Mouse (Mus musculus) kidney, embryonic 15.5 days (tissue): ENCODE measurements around the gene Brca2. TPM values are rescaled to one million over a fixed set of nuclear protein-coding genes. Genes with fewer than 3 reads are reported as not detected.
A peak's percentile ranks its signal among the peaks of the same experiment; 100 is the strongest.
"Not testable (repeated sequence)": the region's sequence is repeated elsewhere in the genome, so short reads cannot be mapped to it uniquely, and the experiment has no call there.

Experiments
- ATAC-seq: fragments of 200-750 bp; cut with Nextera tagmentation; replicated peaks from 2 replicates; pipeline ENCODE4 v1.8.0; 2017; ENCODE audit warnings: moderate TSS enrichment; ENCODE audit not compliant: low FRiP score
- H3K27ac ChIP-seq: fragments of 300-500 bp; sonication (generic); 2 replicates; pipeline ENCODE4 v1.5.1; 2015; ENCODE audit warnings: mild to moderate bottlenecking, inconsistent platforms
- H3K27me3 ChIP-seq: fragments of 300-500 bp; sonication (generic); 2 replicates; pipeline ENCODE4 v1.6.1; 2015; ENCODE audit warnings: inconsistent platforms
- H3K36me3 ChIP-seq: fragments of 300-500 bp; sonication (generic); 2 replicates; pipeline ENCODE4 v1.6.1; 2015; ENCODE audit warnings: inconsistent platforms
- H3K4me1 ChIP-seq: fragments of 300-500 bp; sonication (generic); 2 replicates; pipeline ENCODE4 v1.6.1; 2015; ENCODE audit warnings: inconsistent platforms
- H3K4me2 ChIP-seq: fragments of 300-500 bp; sonication (generic); 2 replicates; pipeline ENCODE4 v1.6.1; 2015; ENCODE audit warnings: moderate library complexity, mild to moderate bottlenecking, inconsistent platforms
- H3K4me3 ChIP-seq: fragments of 300-500 bp; sonication (generic); replicated peaks from 2 replicates; pipeline ENCODE4 v1.5.1; 2015; ENCODE audit warnings: mild to moderate bottlenecking, inconsistent platforms
- H3K9ac ChIP-seq: fragments of 300-500 bp; sonication (generic); 2 replicates; pipeline ENCODE4 v1.6.1; 2015; ENCODE audit warnings: mild to moderate bottlenecking, inconsistent platforms
- H3K9me3 ChIP-seq: fragments of 300-500 bp; sonication (generic); replicated peaks from 2 replicates; pipeline ENCODE4 v1.6.1; 2016; ENCODE audit warnings: inconsistent platforms
- WGBS: fragments of 180-500 bp; shearing (Covaris S2); methylation state at CpG from one replicate; pipeline ENCODE4 v1.1.7; 2015; ENCODE audit warnings: mixed read lengths; 5-methylcytosine and 5-hydroxymethylcytosine counted together
- polyA plus RNA-seq: library from polyadenylated mRNA; unstranded; fragments of >200 nt; fragmentation: Nextera tagmentation; extraction: Ambion mirVana; gene quantifications from 2 replicates; pipeline ENCODE4 v1.2.1, GENCODE M21; 2015

Brca2 gene
- 24.0 and 27.4 TPM in 2 replicates for polyA plus RNA-seq

GRCm38 (mm10) chr5:150521937-150522866, at the start of gene Brca2:
Gene Brca2 (plus strand): TSS chr5:150522630.
- peak within 1 kb of the TSS; percentile 82 for H3K27ac ChIP-seq
- H3K4me2 ChIP-seq, result peak within 1 kb of the TSS; percentile 65
- peak; percentile 97 for ATAC-seq
- no peaks in the 10 kb centered on the region for H3K36me3 ChIP-seq
- peaks cover 11% of the 10 kb centered on the region for H3K4me1 ChIP-seq
- no peaks in the 10 kb centered on the region for H3K27me3 ChIP-seq
- H3K9me3 ChIP-seq, result no peaks in the 10 kb centered on the region
- WGBS, result 6% methylated on average over 57 of the region's 63 CpGs
- peak within 1 kb of the TSS; percentile 83 for H3K9ac ChIP-seq
- peak within 1 kb of the TSS; percentile 71 for H3K4me3 ChIP-seq

- no peak for ATAC-seq
- Histone ChIP-seq H3K36me3 (peaks cover 4% of the 10 kb centered on the region), H3K4me3 (no peak overlapping the region), H3K27me3 (no peaks in the 10 kb centered on the region), H3K27ac (no peak overlapping the region), H3K9ac (no peak overlapping the region), H3K4me1 (no peaks in the 10 kb centered on the region), H3K4me2 (no peak overlapping the region), H3K9me3 (no peaks in the 10 kb centered on the region)
- 63% methylated on average over 4 of the region's 4 CpGs for WGBS
Measured at GRCm38 (mm10) chr5:150477364-150477763, 45.1 kb upstream of the Brca2 start.

- H3K9me3 ChIP-seq, result no peaks in the 10 kb centered on the region
- H3K4me3 ChIP-seq, result no peak overlapping the region
- ATAC-seq, result no peak
- no peaks in the 10 kb centered on the region for H3K4me1 ChIP-seq
- no peaks in the 10 kb centered on the region for H3K27me3 ChIP-seq
- no peak overlapping the region for H3K27ac ChIP-seq
- 44% methylated on average over 4 of the region's 4 CpGs for WGBS
- H3K36me3 ChIP-seq, result no peaks in the 10 kb centered on the region
- no peak overlapping the region for H3K9ac ChIP-seq
- no peak overlapping the region for H3K4me2 ChIP-seq
Measured at GRCm38 (mm10) chr5:150478612-150479011, 43.8 kb upstream of the Brca2 start.

DNA sequence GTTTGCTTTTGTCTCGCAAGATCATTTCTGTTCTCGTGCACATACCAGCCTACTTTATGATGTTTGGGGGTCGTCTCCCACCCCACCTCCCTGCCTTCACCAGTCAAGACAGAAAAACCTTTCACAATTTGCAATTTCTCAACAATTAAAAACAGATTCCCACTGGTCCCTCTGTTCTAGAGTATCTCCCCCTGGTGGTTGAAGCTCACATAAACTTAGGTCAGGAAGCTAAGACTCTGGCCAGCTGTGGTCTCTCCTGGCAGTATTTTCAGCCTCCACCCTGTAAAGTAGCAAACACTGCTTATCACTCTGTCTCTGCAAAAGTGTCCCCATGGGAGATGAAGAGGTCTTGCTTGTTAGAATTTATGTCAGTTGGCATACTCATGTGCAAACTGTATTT, 37.2 kb upstream of the Brca2 start:
- H3K27ac ChIP-seq, result peak overlapping the region; percentile 23; the same call in 1 of the 2 replicates
- H3K36me3 ChIP-seq, result no peaks in the 10 kb centered on the region
- no peak overlapping the region for H3K4me3 ChIP-seq
- no peak overlapping the region for H3K9ac ChIP-seq
- ATAC-seq, result peak; percentile 54; the same call in 1 of the 2 replicates
- no peak overlapping the region for H3K4me2 ChIP-seq
- WGBS, result 52% methylated on average over 3 of the region's 3 CpGs
- H3K27me3 ChIP-seq, result no peaks in the 10 kb centered on the region
- peaks cover 5% of the 10 kb centered on the region; the same call in 1 of the 2 replicates for H3K4me1 ChIP-seq
- H3K9me3 ChIP-seq, result no peaks in the 10 kb centered on the region

GRCm38 (mm10) chr5:150490285-150490684, 32.1 kb upstream of the Brca2 start:
- 43% methylated on average over 3 of the region's 3 CpGs for WGBS
- H3K4me3 ChIP-seq, result no peak overlapping the region
- ATAC-seq, result peak; percentile 57

GRCm38 (mm10) chr5:150490821-150491220, 31.6 kb upstream of the Brca2 start:
- Histone ChIP-seq H3K4me2 (0 out of 2 replicates have a peak overlapping the region, but pooled peaks have one; percentile 16), H3K9ac (no peak overlapping the region), H3K27ac (0 out of 2 replicates have a peak overlapping the region, but pooled peaks have one; percentile 56), H3K4me1 (peaks cover 10% of the 10 kb centered on the region), H3K27me3 (no peaks in the 10 kb centered on the region), H3K9me3 (no peaks in the 10 kb centered on the region), H3K4me3 (no peak overlapping the region), H3K36me3 (no peaks in the 10 kb centered on the region)
- ATAC-seq, result peak; percentile 91
- 26% methylated on average over 8 of the region's 8 CpGs for WGBS

More at GRCm38 (mm10) chr5:150490285-150490684, 32.1 kb upstream of the Brca2 start:
- no peak overlapping the region for H3K9ac ChIP-seq
- no peak overlapping the region for H3K4me2 ChIP-seq
- H3K36me3 ChIP-seq, result no peaks in the 10 kb centered on the region
- no peaks in the 10 kb centered on the region for H3K27me3 ChIP-seq
- H3K27ac ChIP-seq, result peak overlapping the region; percentile 56; the same call in 1 of the 2 replicates
- H3K4me1 ChIP-seq, result peaks cover 13% of the 10 kb centered on the region
- no peaks in the 10 kb centered on the region for H3K9me3 ChIP-seq

DNA sequence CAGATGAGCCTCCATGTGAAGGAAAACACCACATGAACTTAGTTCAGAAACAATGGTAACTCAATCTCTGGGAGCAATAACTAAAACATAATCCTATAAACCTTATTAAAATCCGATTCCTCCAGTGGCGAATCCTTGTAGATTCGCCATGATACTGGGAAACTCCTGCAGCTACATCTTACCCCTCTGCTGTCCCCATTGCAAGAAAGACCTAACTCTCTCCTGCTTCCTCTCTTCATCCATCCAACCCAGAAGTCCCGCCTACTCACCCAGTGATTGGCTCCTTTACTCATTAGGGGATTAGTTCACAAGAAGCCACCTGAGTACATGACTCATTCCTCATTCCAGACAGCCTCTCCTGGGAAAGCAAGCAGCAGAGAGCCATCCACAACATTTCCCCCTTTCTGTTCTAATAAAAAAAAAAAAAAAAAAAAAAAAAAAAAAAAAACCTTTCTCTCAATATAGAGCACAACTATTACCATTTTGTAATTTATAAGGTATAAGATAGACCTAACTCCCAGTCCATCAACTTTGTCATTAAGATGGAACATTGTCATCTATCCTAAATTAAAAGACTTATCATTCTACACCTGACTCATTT, 30.8 kb upstream of the Brca2 start:
- H3K9ac ChIP-seq, ATAC-seq, H3K9me3 ChIP-seq, H3K27ac ChIP-seq, H3K27me3 ChIP-seq, H3K4me2 ChIP-seq, H3K36me3 ChIP-seq, H3K4me3 ChIP-seq: not testable (repeated sequence)
- H3K4me1 ChIP-seq, result peaks cover 10% of the 10 kb centered on the region
- WGBS, result 86% methylated on average over 4 of the region's 4 CpGs

GRCm38 (mm10) chr5:150495792-150496191, 26.6 kb upstream of the Brca2 start:
- no peak for ATAC-seq
- Histone ChIP-seq H3K4me1 (peaks cover 6% of the 10 kb centered on the region; the same call in 1 of the 2 replicates), H3K9me3 (no peaks in the 10 kb centered on the region), H3K4me2 (no peak overlapping the region), H3K36me3 (0 out of 2 replicates have a peak, but pooled peaks cover 5% of the 10 kb centered on the region), H3K27me3 (no peaks in the 10 kb centered on the region), H3K9ac (no peak overlapping the region), H3K27ac (no peak overlapping the region), H3K4me3 (no peak overlapping the region)
- 53% methylated on average over 6 of the region's 6 CpGs for WGBS

DNA sequence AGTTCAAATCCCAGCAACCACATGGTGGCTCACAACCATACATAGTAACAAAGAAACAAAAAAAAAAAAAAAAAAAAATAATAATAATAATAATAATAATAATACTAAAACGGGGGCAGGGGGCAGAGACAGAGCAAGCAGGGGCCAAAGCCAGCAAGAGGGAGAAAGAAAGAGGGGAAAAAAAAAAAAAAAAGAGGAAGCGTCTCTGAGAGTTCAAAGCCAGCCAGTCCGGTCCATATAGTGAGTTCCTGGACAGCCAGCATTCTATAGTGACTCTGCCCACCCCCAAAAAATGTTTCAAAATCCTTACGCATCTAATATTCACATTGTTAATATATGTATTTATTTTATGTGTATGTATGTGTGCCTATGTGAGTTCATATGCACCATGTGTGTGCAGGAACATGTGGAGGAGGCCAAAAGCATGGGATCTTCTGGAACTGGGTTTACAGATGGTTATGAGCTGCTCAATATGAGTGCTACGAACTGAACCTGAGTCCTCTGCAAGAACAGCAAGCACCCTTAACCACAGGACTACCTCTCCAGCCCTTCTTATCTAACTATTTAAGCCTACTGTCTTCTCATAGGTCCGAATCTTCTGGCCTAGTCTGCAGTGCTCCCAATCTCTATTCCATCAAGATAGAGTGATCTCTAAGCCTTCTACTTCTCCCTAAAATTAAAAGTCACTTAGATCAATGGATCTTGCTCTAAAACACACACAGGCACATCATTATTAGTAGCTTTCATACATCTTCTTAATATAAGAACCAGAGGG, 11.8 kb upstream of the Brca2 start:
- 85% methylated on average over 6 of the region's 6 CpGs for WGBS
- ATAC-seq, result no peak
- H3K9me3 ChIP-seq, result no peaks in the 10 kb centered on the region
- no peak overlapping the region for H3K9ac ChIP-seq
- no peak overlapping the region for H3K4me3 ChIP-seq
- H3K4me1 ChIP-seq, result no peaks in the 10 kb centered on the region
- no peaks in the 10 kb centered on the region for H3K36me3 ChIP-seq
- H3K4me2 ChIP-seq, result no peak overlapping the region
- no peaks in the 10 kb centered on the region for H3K27me3 ChIP-seq
- no peak overlapping the region for H3K27ac ChIP-seq

- no peak overlapping the region for H3K9ac ChIP-seq
- 83% methylated on average over 4 of the region's 4 CpGs for WGBS
- H3K4me1 ChIP-seq, result no peaks in the 10 kb centered on the region
- H3K9me3 ChIP-seq, result no peaks in the 10 kb centered on the region
- no peak overlapping the region for H3K4me2 ChIP-seq
- H3K27me3 ChIP-seq, result no peaks in the 10 kb centered on the region
- no peaks in the 10 kb centered on the region for H3K36me3 ChIP-seq
- no peak for ATAC-seq
- no peak overlapping the region for H3K4me3 ChIP-seq
- no peak overlapping the region for H3K27ac ChIP-seq
Measured at GRCm38 (mm10) chr5:150513264-150513663, 9.2 kb upstream of the Brca2 start.

- H3K9me3 ChIP-seq, result no peaks in the 10 kb centered on the region
- no peak overlapping the region for H3K27ac ChIP-seq
- H3K27me3 ChIP-seq, result no peaks in the 10 kb centered on the region
- H3K9ac ChIP-seq, result no peak overlapping the region
- ATAC-seq, result no peak
- H3K4me1 ChIP-seq, result no peaks in the 10 kb centered on the region
- WGBS, result 71% methylated on average over 1 of the region's 1 CpGs
- H3K4me2 ChIP-seq, result no peak overlapping the region
- H3K4me3 ChIP-seq, result no peak overlapping the region
- H3K36me3 ChIP-seq, result no peaks in the 10 kb centered on the region
Measured at GRCm38 (mm10) chr5:150514027-150514426, 8.4 kb upstream of the Brca2 start.
